Mouse (Mus musculus): ENCODE measurements at regions not wholly inside any gene's neighbourhood (a gene's known extent, or its start where the extent isn't known, plus 50 kb on each side); places are given as distances from the start of the nearest gene placed in this dataset.

GRCm38 (mm10) chr14:13146959-13147535 is 137.5 kb upstream of the Synpr start:
- DNase-seq = no peak

GRCm38 (mm10) chr14:13149617-13150016 is 135.0 kb upstream of the Synpr start:
- no peak for DNase-seq

GRCm38 (mm10) chr14:13151672-13152071 is 132.9 kb upstream of the Synpr start:
- no peak for DNase-seq

GRCm38 (mm10) chr14:13176149-13176548 is 108.4 kb upstream of the Synpr start:
- DNase-seq = no peak

- DNase-seq = no peak
These were observed 106.7 kb upstream of the Synpr start for GRCm38 (mm10) chr14:13177906-13178305.

- DNase-seq = no peak
These were observed 93.8 kb upstream of the Synpr start for GRCm38 (mm10) chr14:13190801-13191200.

- no peak for DNase-seq
These were observed 91.8 kb upstream of the Synpr start for GRCm38 (mm10) chr14:13192746-13193145.

GRCm38 (mm10) chr14:13197330-13197892 is 87.2 kb upstream of the Synpr start:
- no peak for DNase-seq

- peak; percentile 3 to 9 for DNase-seq
These were observed 86.1 kb upstream of the Synpr start for GRCm38 (mm10) chr14:13198491-13198890.

- DNase-seq = no peak
These were observed 71.9 kb upstream of the Synpr start for GRCm38 (mm10) chr14:13212658-13213057.

Measured in kidney, adult 8-10 months (tissue).